In the genomic region with DNA sequence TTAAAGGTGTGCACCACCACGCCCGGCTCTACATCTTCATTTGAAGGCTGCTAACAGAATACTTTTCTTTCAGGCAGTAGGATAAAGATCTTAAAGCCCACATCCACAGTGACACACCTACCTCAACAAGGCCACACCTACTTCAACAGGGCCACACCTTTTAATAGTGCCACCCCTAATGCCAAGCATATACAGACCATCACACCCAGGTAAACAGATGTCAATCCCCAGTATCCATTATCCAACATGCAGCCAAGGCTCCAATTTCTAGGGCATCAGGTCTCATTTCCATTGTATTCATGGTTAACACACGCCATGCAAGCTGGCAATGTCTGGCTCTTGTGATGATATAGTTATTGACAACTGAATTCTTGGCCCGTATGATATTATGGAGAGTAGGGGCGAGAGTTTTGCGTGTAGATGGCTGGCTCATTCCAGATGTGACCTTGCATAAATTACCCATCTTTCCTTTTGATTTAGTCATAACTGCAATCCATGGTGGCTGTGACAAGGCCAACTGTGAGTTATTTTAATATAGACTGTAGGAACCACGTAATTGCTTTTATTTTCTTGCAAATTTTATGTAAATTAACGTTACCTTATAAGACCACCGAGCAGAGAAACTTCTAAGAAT, we compare ENCODE assay signal across 22 mouse cellular contexts.
A peak's percentile ranks its signal among the peaks of the same experiment; 100 is the strongest.
DNase-seq lines count a peak whose midpoint lies in the region; ATAC-seq lines count a peak whose summit lies in the region.
"Had no signal": no experiment of that assay in that cellular context is flagged by ENCODE, and none has a peak within 500 bp of the region (broad histone marks: within the 10 kb centered on the region; RNA-seq: fewer than 3 reads in every experiment).

No protein-coding gene starts in this region.

- 0 out of 2 replicates have a peak, but pooled peaks cover 2% of the 10 kb centered on the region for H3K4me1 ChIP-seq in hindbrain, embryonic 13.5 days (replicated peaks)
- H3K4me1 ChIP-seq in hindbrain, embryonic 10.5 days (replicated peaks), result no peaks in the 10 kb centered on the region
- 0 out of 2 replicates have a peak, but pooled peaks cover 8% of the 10 kb centered on the region for H3K4me1 ChIP-seq in forebrain, embryonic 14.5 days (ENCODE audit: control insufficient read depth, insufficient read depth, low read length)
- peaks cover 7% of the 10 kb centered on the region for H3K4me1 ChIP-seq in forebrain, embryonic 16.5 days (replicated peaks; ENCODE audit: control insufficient read depth, insufficient read depth, low read length)
- H3K4me1 ChIP-seq in midbrain, embryonic 16.5 days (ENCODE audit: control insufficient read depth, insufficient read depth, low read length), result peaks cover 6% of the 10 kb centered on the region; the same call in 1 of the 2 replicates
- H3K4me1 ChIP-seq: heart, embryonic 10.5 days; heart, embryonic 15.5 days; limb, embryonic 13.5 days; lung, embryonic 15.5 days had no signal

- intact Hi-C loops in left cerebral cortex, postnatal 4 days (cut with DNase I), result no loop called here

- H3K27ac ChIP-seq in hindbrain, embryonic 13.5 days, result 0 out of 2 replicates have a peak overlapping the region, but pooled peaks have one; percentile 20
- no peak overlapping the region for H3K27ac ChIP-seq in hindbrain, embryonic 10.5 days
- no peak overlapping the region for H3K27ac ChIP-seq in forebrain, embryonic 14.5 days (ENCODE audit: low read depth, low read length)
- H3K27ac ChIP-seq in forebrain, embryonic 16.5 days (ENCODE audit: low read length), result no peak overlapping the region
- H3K27ac ChIP-seq in midbrain, embryonic 16.5 days (ENCODE audit: low read length), result no peak overlapping the region
- H3K27ac ChIP-seq: embryonic facial prominence, embryonic 13.5 days; heart, embryonic 10.5 days; heart, embryonic 15.5 days; layer of hippocampus, adult 2 months; left cerebral cortex, adult 2 months; limb, embryonic 13.5 days; lung, embryonic 15.5 days had no signal

- H3K9ac ChIP-seq in hindbrain, embryonic 13.5 days, result no peak overlapping the region
- H3K9ac ChIP-seq in forebrain, embryonic 14.5 days (ENCODE audit: low read length), result no peak overlapping the region
- H3K9ac ChIP-seq in forebrain, embryonic 16.5 days (replicated peaks; ENCODE audit: low read depth, low read length), result no peak overlapping the region
- no peak overlapping the region for H3K9ac ChIP-seq in midbrain, embryonic 16.5 days (ENCODE audit: low read depth, low read length)
- H3K9ac ChIP-seq: embryonic facial prominence, embryonic 13.5 days; heart, embryonic 15.5 days; limb, embryonic 13.5 days; lung, embryonic 15.5 days had no signal

- WGBS in hindbrain, embryonic 13.5 days, result 63% methylated on average over 9 of the region's 9 CpGs
- 83% methylated on average over 9 of the region's 9 CpGs for WGBS in hindbrain, embryonic 10.5 days
- WGBS in forebrain, embryonic 14.5 days, result 36% methylated on average over 9 of the region's 9 CpGs
- whole genome bisulfite sequencing in forebrain, embryonic 16.5 days, result 40% methylated on average over 9 of the region's 9 CpGs
- WGBS in midbrain, embryonic 16.5 days, result 51% methylated on average over 9 of the region's 9 CpGs

- no peaks in the 10 kb centered on the region for H3K9me3 ChIP-seq in hindbrain, embryonic 13.5 days
- H3K9me3 ChIP-seq in hindbrain, embryonic 10.5 days, result no peaks in the 10 kb centered on the region
- no peaks in the 10 kb centered on the region for H3K9me3 ChIP-seq in forebrain, embryonic 14.5 days (replicated peaks; ENCODE audit: control insufficient read depth, low read length)
- no peaks in the 10 kb centered on the region for H3K9me3 ChIP-seq in forebrain, embryonic 16.5 days (ENCODE audit: control insufficient read depth, low read length)
- no peaks in the 10 kb centered on the region for H3K9me3 ChIP-seq in midbrain, embryonic 16.5 days (replicated peaks; ENCODE audit: control insufficient read depth, low read length, poor library complexity, severe bottlenecking)
- H3K9me3 ChIP-seq: embryonic facial prominence, embryonic 13.5 days; heart, embryonic 10.5 days; heart, embryonic 15.5 days; limb, embryonic 13.5 days; lung, embryonic 15.5 days had no signal

- no peak overlapping the region for H3K4me3 ChIP-seq in hindbrain, embryonic 13.5 days
- H3K4me3 ChIP-seq in hindbrain, embryonic 10.5 days, result no peak overlapping the region
- no peak overlapping the region for H3K4me3 ChIP-seq in forebrain, embryonic 14.5 days (ENCODE audit: low read depth, low read length)
- H3K4me3 ChIP-seq in forebrain, embryonic 16.5 days (replicated peaks; ENCODE audit: low read length), result no peak overlapping the region
- H3K4me3 ChIP-seq in midbrain, embryonic 16.5 days (ENCODE audit: low read depth, low read length), result no peak overlapping the region
- H3K4me3 ChIP-seq: embryonic facial prominence, embryonic 13.5 days; heart, embryonic 10.5 days; heart, embryonic 15.5 days; layer of hippocampus, adult 2 months; left cerebral cortex, adult 2 months; limb, embryonic 13.5 days; lung, embryonic 15.5 days had no signal

- no peak overlapping the region for H3K4me2 ChIP-seq in hindbrain, embryonic 13.5 days
- H3K4me2 ChIP-seq in forebrain, embryonic 14.5 days (ENCODE audit: low read length), result no peak overlapping the region
- no peak overlapping the region for H3K4me2 ChIP-seq in forebrain, embryonic 16.5 days (ENCODE audit: low read length)
- H3K4me2 ChIP-seq in midbrain, embryonic 16.5 days (ENCODE audit: low read length), result no peak overlapping the region
- H3K4me2 ChIP-seq: embryonic facial prominence, embryonic 13.5 days; heart, embryonic 15.5 days; limb, embryonic 13.5 days; liver, embryonic 11.5 days; lung, embryonic 15.5 days had no signal

- peak; percentile 46; the same call in 1 of the 2 replicates for ATAC-seq in hindbrain, embryonic 13.5 days (ENCODE audit: low FRiP score)
- peak; percentile 63 for ATAC-seq in forebrain, embryonic 14.5 days
- peak; percentile 62 for ATAC-seq in forebrain, embryonic 16.5 days
- peak; percentile 64 for ATAC-seq in midbrain, embryonic 16.5 days
- no peak for ATAC-seq in megakaryocyte, adult 5-6 weeks (ENCODE audit: poor library complexity, severe bottlenecking)

- H3K27me3 ChIP-seq in hindbrain, embryonic 13.5 days, result no peaks in the 10 kb centered on the region
- H3K27me3 ChIP-seq in hindbrain, embryonic 10.5 days (ENCODE audit: insufficient read depth, poor library complexity, severe bottlenecking), result no peaks in the 10 kb centered on the region
- H3K27me3 ChIP-seq in forebrain, embryonic 14.5 days (replicated peaks; ENCODE audit: control insufficient read depth, insufficient read depth, low read length), result no peaks in the 10 kb centered on the region
- H3K27me3 ChIP-seq in forebrain, embryonic 16.5 days (replicated peaks; ENCODE audit: control insufficient read depth, insufficient read depth, low read length), result no peaks in the 10 kb centered on the region
- no peaks in the 10 kb centered on the region for H3K27me3 ChIP-seq in midbrain, embryonic 16.5 days (ENCODE audit: control insufficient read depth, insufficient read depth, low read depth, low read length)
- H3K27me3 ChIP-seq: embryonic facial prominence, embryonic 13.5 days; heart, embryonic 15.5 days; limb, embryonic 13.5 days; lung, embryonic 15.5 days had no signal

- H3K36me3 ChIP-seq in hindbrain, embryonic 13.5 days, result no peaks in the 10 kb centered on the region
- H3K36me3 ChIP-seq in hindbrain, embryonic 10.5 days, result no peaks in the 10 kb centered on the region
- H3K36me3 ChIP-seq in forebrain, embryonic 14.5 days (ENCODE audit: control insufficient read depth, insufficient read depth, low read length), result no peaks in the 10 kb centered on the region
- no peaks in the 10 kb centered on the region for H3K36me3 ChIP-seq in forebrain, embryonic 16.5 days (ENCODE audit: control insufficient read depth, insufficient read depth)
- no peaks in the 10 kb centered on the region for H3K36me3 ChIP-seq in midbrain, embryonic 16.5 days (ENCODE audit: control insufficient read depth, insufficient read depth, low read length)
- H3K36me3 ChIP-seq: embryonic facial prominence, embryonic 13.5 days; heart, embryonic 10.5 days; heart, embryonic 15.5 days; limb, embryonic 13.5 days; lung, embryonic 15.5 days had no signal

- DNase-seq in hindbrain, embryonic 10.5 days (ENCODE audit: low spot score), result no peak
- no peak for DNase-seq in forebrain, embryonic 14.5 days (ENCODE audit: low spot score)
- no peak for DNase-seq in left cerebral cortex, postnatal 4 days
- DNase-seq: adrenal gland, postnatal 25 days; B cell, adult 2 months; cerebellum, adult 11-12 months; cerebellum, postnatal 10 days; gastrocnemius, postnatal 14 days; kidney, adult 18-20 months; thymus, postnatal 14 days had no signal
